Mouse (Mus musculus): Measurements from ENCODE around the gene Mgst3. TPM values are rescaled to one million over a fixed set of nuclear protein-coding genes. Genes with fewer than 3 reads are reported as not detected.

Mgst3 gene
- polyA plus RNA-seq, 2 experiments: 45.7 to 59.6 TPM

DNA sequence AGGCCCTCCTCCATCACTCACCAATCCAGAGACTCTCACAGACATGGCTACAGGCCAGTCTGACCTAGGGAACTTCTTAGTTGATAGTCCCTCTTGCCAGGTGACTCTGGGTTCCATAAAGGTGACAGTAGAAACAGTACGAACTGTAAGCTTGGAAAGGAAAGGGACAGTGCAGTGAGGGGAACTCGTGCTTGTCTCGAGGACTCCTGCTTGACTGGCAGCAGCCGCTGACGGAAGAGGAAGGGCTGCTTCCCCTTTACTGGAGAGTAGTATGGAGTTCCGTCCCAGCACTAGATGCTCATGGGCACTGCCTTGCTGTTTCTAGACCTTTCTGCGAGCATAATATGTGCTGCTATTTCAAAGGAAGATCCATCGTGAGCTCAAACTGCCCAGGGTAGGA lies 62.5 kb downstream of the Mgst3 start:
- H3K36me3 ChIP-seq (ENCODE audit: control insufficient read depth, insufficient read depth, low read length): peaks cover 47% of the 10 kb centered on the region
- H3K9ac ChIP-seq (ENCODE audit: low read depth, low read length, severe bottlenecking): no peak overlapping the region
- WGBS: 93% methylated on average over 8 of the region's 8 CpGs
- no peak for DNase-seq (ENCODE audit: low spot score)
- H3K4me1 ChIP-seq (ENCODE audit: control insufficient read depth, insufficient read depth, low read length): no peaks in the 10 kb centered on the region
- no peak overlapping the region for H3K27ac ChIP-seq (replicated peaks; ENCODE audit: low read depth, low read length)
- no peak for ATAC-seq (ENCODE audit: low FRiP score, low read depth)
- no peaks in the 10 kb centered on the region for H3K27me3 ChIP-seq (ENCODE audit: control insufficient read depth, insufficient read depth, low read length)
- no peak overlapping the region for H3K4me3 ChIP-seq (replicated peaks; ENCODE audit: low read length)
- H3K9me3 ChIP-seq (ENCODE audit: control insufficient read depth, low read length): no peaks in the 10 kb centered on the region
- no peak for TF ChIP-seq POLR2A (IDR thresholded peaks at IDR 0.05; ENCODE audit: borderline replicate concordance, extremely low read depth, insufficient read depth, insufficient read length)
- no peak overlapping the region for H3K4me2 ChIP-seq (replicated peaks; ENCODE audit: low read depth, low read length, severe bottlenecking)

- WGBS: 91% methylated on average over 6 of the region's 6 CpGs
- no peak overlapping the region for H3K4me2 ChIP-seq (replicated peaks; ENCODE audit: low read depth, low read length, severe bottlenecking)
- no peaks in the 10 kb centered on the region for H3K4me1 ChIP-seq (ENCODE audit: control insufficient read depth, insufficient read depth, low read length)
- no peaks in the 10 kb centered on the region for H3K9me3 ChIP-seq (ENCODE audit: control insufficient read depth, low read length)
- H3K9ac ChIP-seq (ENCODE audit: low read depth, low read length, severe bottlenecking): no peak overlapping the region
- H3K4me3 ChIP-seq (replicated peaks; ENCODE audit: low read length): no peak overlapping the region
- ATAC-seq (ENCODE audit: low FRiP score, low read depth): no peak
- peaks cover 55% of the 10 kb centered on the region for H3K36me3 ChIP-seq (ENCODE audit: control insufficient read depth, insufficient read depth, low read length)
- no peaks in the 10 kb centered on the region for H3K27me3 ChIP-seq (ENCODE audit: control insufficient read depth, insufficient read depth, low read length)
- no peak overlapping the region for H3K27ac ChIP-seq (replicated peaks; ENCODE audit: low read depth, low read length)
- TF ChIP-seq POLR2A (IDR thresholded peaks at IDR 0.05; ENCODE audit: borderline replicate concordance, extremely low read depth, insufficient read depth, insufficient read length): no peak
- DNase-seq (ENCODE audit: low spot score): no peak
These were observed 64.9 kb downstream of the Mgst3 start for GRCm38 (mm10) chr1:167328776-167329175.

Small RNA genes lying within 50 kb of the gene (microRNA-seq; reads per million reads assigned to microRNA genes)
- gene Gm25911: not detected

Other genes with a start within 250 kb of the Mgst3 start
- gene Uck2, start 108.5 kb downstream of the Mgst3 start, polyA plus RNA-seq (2012; rRNA removed): 42.5 and 45.7 TPM in 2 replicates
- 69.3 and 78.2 TPM in 2 replicates for gene Uck2, start 108.5 kb downstream of the Mgst3 start, polyA plus RNA-seq (2014; fragmentation: Nextera tagmentation; extraction: Ambion mirVana)
- 73.4 and 86.4 TPM in 2 replicates for gene Tmco1, start 85.5 kb downstream of the Mgst3 start, polyA plus RNA-seq (2012; rRNA removed)
- gene Tmco1, start 85.5 kb downstream of the Mgst3 start, polyA plus RNA-seq (2014; fragmentation: Nextera tagmentation; extraction: Ambion mirVana): 84.6 and 86.5 TPM in 2 replicates
- 28.3 and 32.7 TPM in 2 replicates for gene Aldh9a1, start 43.9 kb downstream of the Mgst3 start, polyA plus RNA-seq (2012; rRNA removed)
- 46.7 and 57.4 TPM in 2 replicates for gene Aldh9a1, start 43.9 kb downstream of the Mgst3 start, polyA plus RNA-seq (2014; fragmentation: Nextera tagmentation; extraction: Ambion mirVana)
- gene Lrrc52, start 72.9 kb upstream of the Mgst3 start, polyA plus RNA-seq (2012; rRNA removed): 0.05 TPM in 1 of 2 replicates, not detected in the other
- gene Lrrc52, start 72.9 kb upstream of the Mgst3 start, polyA plus RNA-seq (2014; fragmentation: Nextera tagmentation; extraction: Ambion mirVana): 0.29 TPM in 1 of 2 replicates, not detected in the other
- 16.9 and 17.9 TPM in 2 replicates for gene Rxrg, start 204.5 kb upstream of the Mgst3 start, polyA plus RNA-seq (2012; rRNA removed)
- 21.1 and 24.4 TPM in 2 replicates for gene Rxrg, start 204.5 kb upstream of the Mgst3 start, polyA plus RNA-seq (2014; fragmentation: Nextera tagmentation; extraction: Ambion mirVana)

Measured in limb, embryonic 14.5 days (tissue).